Mouse (Mus musculus): ENCODE measurements around the gene Rnf43. TPM values are rescaled to one million over a fixed set of nuclear protein-coding genes. Genes with fewer than 3 reads are reported as not detected.

Rnf43 gene
- total and polyA plus RNA-seq, 3 experiments, result 8.7 to 28.4 (median 14.8) TPM

- DNase-seq (ENCODE audit: low spot score) (peak; percentile 65), ATAC-seq (ENCODE audit: extremely low read depth, insufficient number of reproducible peaks, low FRiP score, poor library complexity, severe bottlenecking) (peak; percentile 29; the same call in 1 of the 2 replicates)
- peaks cover 19% of the 10 kb centered on the region for H3K36me3 ChIP-seq (replicated peaks)
- H3K9me3 ChIP-seq (replicated peaks), result peaks cover 13% of the 10 kb centered on the region
- no peak overlapping the region for H3K4me3 ChIP-seq (ENCODE audit: low read depth, low read length)
- no peak for TF ChIP-seq GATA1 (IDR thresholded peaks at IDR 0.05; ENCODE audit: borderline replicate concordance, low read length)
- no peak for TF ChIP-seq TAL1 (conservative IDR thresholded peaks at IDR 0.05; ENCODE audit: low read depth, low read length)
- peak; percentile 86; the same call in 1 of the 2 replicates for TF ChIP-seq GATA2 (IDR thresholded peaks at IDR 0.05; ENCODE audit: borderline replicate concordance, low read depth, low read length)
- TF ChIP-seq CTCF (IDR thresholded peaks at IDR 0.05; ENCODE audit: low read depth, low read length), result no peak
- peak; percentile 91 for TF ChIP-seq POLR2AphosphoS5 (IDR thresholded peaks at IDR 0.05; ENCODE audit: insufficient replicate concordance, low read depth, low read length)
- H3K4me1 ChIP-seq (ENCODE audit: insufficient read depth, low read depth, low read length), result peaks cover 26% of the 10 kb centered on the region
- peaks cover 36% of the 10 kb centered on the region for H3K27me3 ChIP-seq (ENCODE audit: insufficient read depth, low read length)
These were observed 97.1 kb downstream of the Rnf43 start for GRCm38 (mm10) chr11:87759609-87760005.

GRCm38 (mm10) chr11:87760301-87761081 lies 98.0 kb downstream of the Rnf43 start, which contains the start of gene Tspoap1:
Gene Tspoap1, plus strand, starts transcription at chr11:87760541.
- Histone ChIP-seq H3K36me3 (replicated peaks) (peaks cover 21% of the 10 kb centered on the region), H3K4me1 (ENCODE audit: insufficient read depth, low read depth, low read length) (peaks cover 23% of the 10 kb centered on the region), H3K4me3 (ENCODE audit: low read depth, low read length) (no peak within 1 kb of the TSS), H3K27me3 (ENCODE audit: insufficient read depth, low read length) (peaks cover 45% of the 10 kb centered on the region), H3K9me3 (replicated peaks) (peaks cover 13% of the 10 kb centered on the region)
- DNase-seq (ENCODE audit: low spot score), result peak; percentile 78
- TF ChIP-seq POLR2AphosphoS5 (IDR thresholded peaks at IDR 0.05; ENCODE audit: insufficient replicate concordance, low read depth, low read length) (peak; percentile 98), GATA1 (IDR thresholded peaks at IDR 0.05; ENCODE audit: borderline replicate concordance, low read length) (no peak), CTCF (IDR thresholded peaks at IDR 0.05; ENCODE audit: low read depth, low read length) (no peak)
- ATAC-seq (ENCODE audit: extremely low read depth, insufficient number of reproducible peaks, low FRiP score, poor library complexity, severe bottlenecking), result peak; percentile 1; the same call in 1 of the 2 replicates

GRCm38 (mm10) chr11:87761181-87761721 lies 98.7 kb downstream of the Rnf43 start:
- no peak for TF ChIP-seq GATA1 (IDR thresholded peaks at IDR 0.05; ENCODE audit: borderline replicate concordance, low read length)
- peak; percentile 88; the same call in 1 of the 2 replicates for TF ChIP-seq POLR2AphosphoS5 (IDR thresholded peaks at IDR 0.05; ENCODE audit: insufficient replicate concordance, low read depth, low read length)
- DNase-seq (ENCODE audit: low spot score) (peak; percentile 33), ATAC-seq (ENCODE audit: extremely low read depth, insufficient number of reproducible peaks, low FRiP score, poor library complexity, severe bottlenecking) (no peak)
- Histone ChIP-seq H3K4me1 (ENCODE audit: insufficient read depth, low read depth, low read length) (peaks cover 23% of the 10 kb centered on the region), H3K4me3 (ENCODE audit: low read depth, low read length) (no peak overlapping the region), H3K27me3 (ENCODE audit: insufficient read depth, low read length) (peaks cover 52% of the 10 kb centered on the region), H3K9me3 (replicated peaks) (peaks cover 13% of the 10 kb centered on the region), H3K36me3 (replicated peaks) (peaks cover 24% of the 10 kb centered on the region)

- H3K36me3 ChIP-seq (replicated peaks), result peaks cover 19% of the 10 kb centered on the region
- H3K27me3 ChIP-seq (ENCODE audit: insufficient read depth, low read length), result peaks cover 60% of the 10 kb centered on the region
- no peak overlapping the region for H3K4me3 ChIP-seq (ENCODE audit: low read depth, low read length)
- peaks cover 13% of the 10 kb centered on the region for H3K9me3 ChIP-seq (replicated peaks)
- TF ChIP-seq POLR2AphosphoS5 (IDR thresholded peaks at IDR 0.05; ENCODE audit: insufficient replicate concordance, low read depth, low read length) (peak; percentile 31; the same call in 1 of the 2 replicates), TAL1 (conservative IDR thresholded peaks at IDR 0.05; ENCODE audit: low read depth, low read length) (no peak), GATA1 (IDR thresholded peaks at IDR 0.05; ENCODE audit: borderline replicate concordance, low read length) (no peak), CTCF (IDR thresholded peaks at IDR 0.05; ENCODE audit: low read depth, low read length) (no peak), GATA2 (IDR thresholded peaks at IDR 0.05; ENCODE audit: borderline replicate concordance, low read depth, low read length) (no peak)
- no peak for ATAC-seq (ENCODE audit: extremely low read depth, insufficient number of reproducible peaks, low FRiP score, poor library complexity, severe bottlenecking)
- peaks cover 26% of the 10 kb centered on the region for H3K4me1 ChIP-seq (ENCODE audit: insufficient read depth, low read depth, low read length)
- DNase-seq (ENCODE audit: low spot score), result no peak
These were observed 99.5 kb downstream of the Rnf43 start for GRCm38 (mm10) chr11:87761806-87762701.

GRCm38 (mm10) chr11:87762702-87763385 lies 100.3 kb downstream of the Rnf43 start:
- Histone ChIP-seq H3K9me3 (replicated peaks) (peaks cover 13% of the 10 kb centered on the region), H3K36me3 (replicated peaks) (peaks cover 14% of the 10 kb centered on the region), H3K27me3 (ENCODE audit: insufficient read depth, low read length) (peaks cover 60% of the 10 kb centered on the region), H3K4me3 (ENCODE audit: low read depth, low read length) (no peak overlapping the region), H3K4me1 (ENCODE audit: insufficient read depth, low read depth, low read length) (peaks cover 26% of the 10 kb centered on the region)
- ATAC-seq (ENCODE audit: extremely low read depth, insufficient number of reproducible peaks, low FRiP score, poor library complexity, severe bottlenecking), result no peak
- no peak for DNase-seq (ENCODE audit: low spot score)
- TF ChIP-seq TAL1 (conservative IDR thresholded peaks at IDR 0.05; ENCODE audit: low read depth, low read length) (no peak), GATA2 (IDR thresholded peaks at IDR 0.05; ENCODE audit: borderline replicate concordance, low read depth, low read length) (no peak), CTCF (IDR thresholded peaks at IDR 0.05; ENCODE audit: low read depth, low read length) (no peak), GATA1 (IDR thresholded peaks at IDR 0.05; ENCODE audit: borderline replicate concordance, low read length) (no peak), POLR2AphosphoS5 (IDR thresholded peaks at IDR 0.05; ENCODE audit: insufficient replicate concordance, low read depth, low read length) (no peak; the same call in 1 of the 2 replicates)
